Mouse (Mus musculus): ENCODE data around the gene Mib2. TPM values are rescaled to one million over a fixed set of nuclear protein-coding genes. Genes with fewer than 3 reads are reported as not detected.

The Mib2 gene
- total RNA-seq, 2 experiments from 2014 or later: 98.4 to 100 TPM

GRCm38 (mm10) chr4:155643531-155643930, 25.5 kb downstream of the Mib2 start:
- DNase-seq (ENCODE audit: extremely low spot score in 1 of 2, low spot score in 2 of 2): no peak
- intact Hi-C loops (cut with DNase I): no loop called here

- no peak for DNase-seq (ENCODE audit: extremely low spot score in 1 of 2, low spot score in 2 of 2)
- intact Hi-C loops (cut with DNase I): no loop called here
Measured at GRCm38 (mm10) chr4:155635766-155636499, 33.1 kb downstream of the Mib2 start.

GRCm38 (mm10) chr4:155630267-155630666, 38.7 kb downstream of the Mib2 start:
- DNase-seq (ENCODE audit: extremely low spot score in 1 of 2, low spot score in 2 of 2): no peak
- intact Hi-C loops (cut with DNase I): no loop called here

- peak; percentile 97 to 98 for DNase-seq (ENCODE audit: extremely low spot score in 1 of 2, low spot score in 2 of 2)
- intact Hi-C loops (cut with DNase I): no loop called here
Measured at GRCm38 (mm10) chr4:155624338-155625291, 44.4 kb downstream of the Mib2 start, which contains the start of gene Cdk11b. Gene Cdk11b (plus strand): TSS chr4:155624854.

GRCm38 (mm10) chr4:155618321-155618720, 50.7 kb downstream of the Mib2 start:
- no peak for DNase-seq (ENCODE audit: extremely low spot score in 1 of 2, low spot score in 2 of 2)
- intact Hi-C loops (cut with DNase I): no loop called here

- intact Hi-C loops (cut with DNase I): no loop called here
- DNase-seq (ENCODE audit: extremely low spot score in 1 of 2, low spot score in 2 of 2): no peak
Measured at GRCm38 (mm10) chr4:155613264-155613663, 55.7 kb downstream of the Mib2 start.

- no peak for DNase-seq (ENCODE audit: extremely low spot score in 1 of 2, low spot score in 2 of 2)
- intact Hi-C loops (cut with DNase I): no loop called here
Measured at GRCm38 (mm10) chr4:155611860-155612259, 57.1 kb downstream of the Mib2 start.

GRCm38 (mm10) chr4:155606825-155607224, 62.2 kb downstream of the Mib2 start:
- intact Hi-C loops (cut with DNase I): no loop called here
- no peak for DNase-seq (ENCODE audit: extremely low spot score in 1 of 2, low spot score in 2 of 2)

GRCm38 (mm10) chr4:155605132-155605531, 63.9 kb downstream of the Mib2 start:
- DNase-seq (ENCODE audit: extremely low spot score in 1 of 2, low spot score in 2 of 2): no peak
- intact Hi-C loops (cut with DNase I): no loop called here

Other genes with a start within 250 kb of the Mib2 start
- 1 to 10 TPM in 1 of 2 experiments, not detected in 1; 2.4 TPM for gene Tmem52, start 200.1 kb downstream of the Mib2 start, total RNA-seq (2021)
- 1,000 to 10,000 TPM; 1,230 to 1,248 TPM for gene Gnb1, start 177.8 kb downstream of the Mib2 start, total RNA-seq (2021)
- 10 to 100 TPM; 47.9 TPM for gene Nadk, start 106.8 kb downstream of the Mib2 start, total RNA-seq (2021)
- 10 to 100 TPM; 44.1 to 45.2 TPM for gene Slc35e2, start 67.8 kb downstream of the Mib2 start, total RNA-seq (2021)
- 10 to 100 TPM; 42.0 to 51.4 TPM for gene Cdk11b, start 44.3 kb downstream of the Mib2 start, total RNA-seq (2021)
- gene Gm10563, start 23.8 kb downstream of the Mib2 start, total RNA-seq (2021): not detected
- 1 to 10 TPM; 2.1 to 2.2 TPM for gene Mmp23, start 15.8 kb downstream of the Mib2 start, total RNA-seq (2021)
- gene Fndc10, start 25.1 kb upstream of the Mib2 start, total RNA-seq (2021): 10 to 100 TPM; 20.2 to 22.2 TPM
- gene Ssu72, start 35.6 kb upstream of the Mib2 start, total RNA-seq (2021): 10 to 100 TPM; 82.3 to 85.4 TPM
- gene Tmem240, start 65.6 kb upstream of the Mib2 start, total RNA-seq (2021): 10 to 100 TPM; 63.6 to 68.8 TPM
- gene Atad3a, start 91.9 kb upstream of the Mib2 start, total RNA-seq (2021): 10 to 100 TPM; 56.0 to 57.9 TPM
- 10 to 100 TPM; 14.6 to 19.3 TPM for gene Vwa1, start 105.5 kb upstream of the Mib2 start, total RNA-seq (2021)
- gene Tmem88b, start 116.7 kb upstream of the Mib2 start, total RNA-seq (2021): 1 to 10 TPM; 3.0 to 5.4 TPM
- gene Ankrd65, start 121.2 kb upstream of the Mib2 start, total RNA-seq (2021): not detected
- gene Mrpl20, start 133.7 kb upstream of the Mib2 start, total RNA-seq (2021): 100 to 1,000 TPM; 103 to 111 TPM
- gene Ccnl2, start 143.3 kb upstream of the Mib2 start, total RNA-seq (2021): 10 to 100 TPM; 68.7 to 71.2 TPM
- gene Aurkaip1, start 162.1 kb upstream of the Mib2 start, total RNA-seq (2021): 10 to 100 TPM; 81.6 to 82.6 TPM
- gene Mxra8, start 170.5 kb upstream of the Mib2 start, total RNA-seq (2021): 10 to 100 TPM; 10.6 to 14.1 TPM
- gene Dvl1, start 178.2 kb upstream of the Mib2 start, total RNA-seq (2021): 10 to 100 TPM; 70.6 to 74.2 TPM
- gene Tas1r3, start 194.2 kb upstream of the Mib2 start, total RNA-seq (2021): under 1 TPM; 0.13 to 0.22 TPM
- gene Cptp, start 200.2 kb upstream of the Mib2 start, total RNA-seq (2021): 10 to 100 TPM; 29.6 to 30.8 TPM
- 10 to 100 TPM; 38.3 to 39.8 TPM for gene Ints11, start 200.3 kb upstream of the Mib2 start, total RNA-seq (2021)
- gene Pusl1, start 222.6 kb upstream of the Mib2 start, total RNA-seq (2021): 10 to 100 TPM; 66.0 to 71.2 TPM
- gene Acap3, start 222.6 kb upstream of the Mib2 start, total RNA-seq (2021): 100 to 1,000 TPM; 144 to 146 TPM

All from left cerebral cortex, postnatal 10 days (tissue).